Mouse (Mus musculus) kidney, adult 2 months (tissue): ENCODE measurements around the gene Cep295.

ENCODE experiments used
- CTCF ChIP-seq: fragments of 200-500 bp; conservative IDR thresholded peaks from 2 replicates; pipeline ENCODE4 v1.5.1; 2011; ENCODE audit warnings: low read depth, mild to moderate bottlenecking, control low read depth, low read length, moderate library complexity, mixed read lengths; ENCODE audit not compliant: insufficient read depth, insufficient read length
- POLR2A ChIP-seq: fragments of 200-500 bp; IDR thresholded peaks from one replicate; pipeline ENCODE4 v1.6.1; 2011; ENCODE audit warnings: low read depth, low read length, control low read depth

- TF ChIP-seq CTCF, result no peak
- TF ChIP-seq POLR2A, result no peak
Measured at GRCm38 (mm10) chr9:15349925-15350324, 7.7 kb downstream of the Cep295 start.
